Mouse (Mus musculus): Measurements from ENCODE around the gene Pex11b.
"Not testable (repeated sequence)": the region's sequence is repeated elsewhere in the genome, so short reads cannot be mapped to it uniquely, and the experiment has no call there.

The Pex11b gene

GRCm38 (mm10) chr3:96674442-96674841 lies 39.3 kb downstream of the Pex11b start:
- peak; percentile 76 for DNase-seq (ENCODE audit: low read depth, low spot score)

GRCm38 (mm10) chr3:96675171-96675570 lies 40.0 kb downstream of the Pex11b start:
- no peak for DNase-seq (ENCODE audit: low read depth, low spot score)

- DNase-seq (ENCODE audit: low read depth, low spot score), result no peak
Measured at GRCm38 (mm10) chr3:96675690-96676089, 40.5 kb downstream of the Pex11b start.

- DNase-seq (ENCODE audit: low read depth, low spot score), result no peak
Measured at GRCm38 (mm10) chr3:96678456-96678855, 43.3 kb downstream of the Pex11b start.

- DNase-seq (ENCODE audit: low read depth, low spot score), result no peak
Measured at GRCm38 (mm10) chr3:96679159-96679674, 44.0 kb downstream of the Pex11b start.

GRCm38 (mm10) chr3:96680269-96680956 lies 45.2 kb downstream of the Pex11b start:
- DNase-seq (ENCODE audit: low read depth, low spot score), result no peak

- DNase-seq (ENCODE audit: low read depth, low spot score), result no peak
Measured at GRCm38 (mm10) chr3:96683496-96683895, 48.3 kb downstream of the Pex11b start.

GRCm38 (mm10) chr3:96684151-96684821 lies 49.1 kb downstream of the Pex11b start:
- no peak for DNase-seq (ENCODE audit: low read depth, low spot score)

GRCm38 (mm10) chr3:96684822-96685156 lies 49.6 kb downstream of the Pex11b start:
- DNase-seq (ENCODE audit: low read depth, low spot score), result no peak

- DNase-seq (ENCODE audit: low read depth, low spot score), result not testable (repeated sequence)
Measured at GRCm38 (mm10) chr3:96686057-96686456, 50.9 kb downstream of the Pex11b start.

- DNase-seq (ENCODE audit: low read depth, low spot score), result no peak
Measured at GRCm38 (mm10) chr3:96688854-96689253, 53.7 kb downstream of the Pex11b start.

- no peak for DNase-seq (ENCODE audit: low read depth, low spot score)
Measured at GRCm38 (mm10) chr3:96690298-96690697, 55.1 kb downstream of the Pex11b start.

- no peak for DNase-seq (ENCODE audit: low read depth, low spot score)
Measured at GRCm38 (mm10) chr3:96692506-96692905, 57.3 kb downstream of the Pex11b start.

GRCm38 (mm10) chr3:96693579-96693978 lies 58.4 kb downstream of the Pex11b start:
- DNase-seq (ENCODE audit: low read depth, low spot score), result no peak

Measured in mesoderm, embryonic 11.5 days (tissue).